Mouse (Mus musculus) lung, adult 2 months (tissue): ENCODE results near the gene Retreg3. TPM values are rescaled to one million over a fixed set of nuclear protein-coding genes. Genes with fewer than 3 reads are reported as not detected.

Experiments
- DNase-seq: peaks from one replicate; pipeline ENCODE4 v3.0.0; 2022
- H3K4me1 ChIP-seq: fragments of 200-500 bp; 2 replicates; pipeline ENCODE4 v1.6.1; 2011; ENCODE audit warnings: low read length; ENCODE audit not compliant: control insufficient read depth, insufficient read depth
- H3K4me3 ChIP-seq: fragments of 200-500 bp; replicated peaks from 2 replicates; pipeline ENCODE3; 2011; ENCODE audit warnings: low read depth, mild to moderate bottlenecking, control low read depth, low read length; ENCODE audit errors: extremely low read depth
- CTCF ChIP-seq: fragments of 200-500 bp; IDR thresholded peaks from 2 replicates; pipeline ENCODE4 v1.5.1; 2011; ENCODE audit warnings: mild to moderate bottlenecking, low read length, control low read depth; ENCODE audit not compliant: insufficient read depth
- POLR2A ChIP-seq: fragments of 200-500 bp; IDR thresholded peaks from 2 replicates; pipeline ENCODE4 v1.6.1; 2011; ENCODE audit warnings: low read depth, mild to moderate bottlenecking, control low read depth, low read length, borderline replicate concordance; ENCODE audit errors: extremely low read depth
- WGBS: fragments of 180-500 bp; shearing (Covaris S2); methylation state at CpG from one replicate; pipeline ENCODE4 v1.1.7; 2018; 5-methylcytosine and 5-hydroxymethylcytosine counted together
- polyA plus RNA-seq: library from polyadenylated mRNA; depleted of rRNA; stranded (reverse); fragments of >200 nt; gene quantifications from 2 replicates; pipeline ENCODE4 v1.2.3, GENCODE M21; 2012

Retreg3 gene
- polyA plus RNA-seq, 1 experiment, result 58.8 TPM

- Histone ChIP-seq H3K4me1 (peaks cover 7% of the 10 kb centered on the region), H3K4me3 (peak overlapping the region; percentile 37)
- TF ChIP-seq CTCF (no peak), POLR2A (no peak)
- 8% methylated on average over 10 of the region's 10 CpGs for WGBS
- DNase-seq, result no peak
Measured at GRCm38 (mm10) chr11:101081659-101082058, 38.0 kb downstream of the Retreg3 start.

DNA sequence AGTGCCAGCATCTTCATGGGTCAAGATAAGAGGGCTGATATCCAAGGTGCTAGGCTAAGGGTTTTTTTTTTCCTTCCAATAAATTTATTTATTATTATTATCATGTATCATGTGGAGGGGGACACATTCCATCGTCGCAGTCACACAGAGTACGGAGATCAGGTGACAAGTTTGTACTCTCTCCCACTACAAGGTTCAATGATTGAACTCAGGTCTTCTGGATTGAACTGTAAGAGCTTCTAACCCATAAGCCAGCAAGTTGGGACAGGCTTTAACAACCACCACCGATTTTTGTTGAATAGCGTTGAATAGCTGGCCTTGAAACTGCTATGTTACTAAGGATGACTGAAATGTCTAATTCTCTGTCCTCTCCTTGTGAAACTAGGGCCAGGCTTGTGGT is 39.3 kb downstream of the Retreg3 start:
- no peak for DNase-seq
- H3K4me3 ChIP-seq, result no peak overlapping the region
- 76% methylated on average over 5 of the region's 5 CpGs for WGBS
- H3K4me1 ChIP-seq, result peaks cover 3% of the 10 kb centered on the region
- no peak for TF ChIP-seq CTCF
- TF ChIP-seq POLR2A, result no peak

GRCm38 (mm10) chr11:101079746-101080145 is 39.9 kb downstream of the Retreg3 start:
- H3K4me3 ChIP-seq, result no peak overlapping the region

DNA sequence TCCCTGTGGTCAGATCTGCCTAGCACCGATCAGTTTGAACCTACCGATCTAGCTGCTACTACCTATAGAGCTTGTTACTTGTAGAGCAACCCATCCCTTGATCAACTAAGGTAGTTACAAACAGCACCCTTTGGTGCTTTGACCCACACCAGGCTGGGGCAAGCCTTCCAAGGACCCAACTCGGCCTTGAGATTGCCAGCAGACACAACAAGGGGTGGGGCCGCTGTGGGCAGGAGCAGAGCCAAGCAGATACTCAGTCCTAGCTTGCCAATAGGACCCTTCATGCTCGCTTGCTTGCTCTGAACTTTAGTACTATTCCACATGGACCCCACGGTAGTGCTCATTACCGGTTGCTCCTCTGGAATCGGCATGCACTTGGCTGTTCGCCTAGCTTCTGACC is 41.6 kb downstream of the Retreg3 start, which contains the start of gene Hsd17b1:
Gene Hsd17b1 (plus strand): TSS at position 291 of the 400 bp plus-strand sequence.
- no peak for DNase-seq
- H3K4me1 ChIP-seq, result peaks cover 2% of the 10 kb centered on the region
- 74% methylated on average over 9 of the region's 9 CpGs for WGBS
- no peak within 1 kb of the TSS for H3K4me3 ChIP-seq
- no peak for TF ChIP-seq CTCF
- no peak for TF ChIP-seq POLR2A

More at GRCm38 (mm10) chr11:101079746-101080145, 39.9 kb downstream of the Retreg3 start:
- 17% methylated on average over 27 of the region's 27 CpGs for WGBS
- DNase-seq, result no peak
- TF ChIP-seq POLR2A (no peak), CTCF (no peak)
- peaks cover 3% of the 10 kb centered on the region for H3K4me1 ChIP-seq

GRCm38 (mm10) chr11:101071810-101072428 is 47.8 kb downstream of the Retreg3 start:
- WGBS, result 80% methylated on average over 14 of the region's 14 CpGs
- TF ChIP-seq CTCF (no peak), POLR2A (no peak)
- H3K4me1 ChIP-seq, result peaks cover 8% of the 10 kb centered on the region
- DNase-seq, result no peak
- no peak overlapping the region for H3K4me3 ChIP-seq

DNA sequence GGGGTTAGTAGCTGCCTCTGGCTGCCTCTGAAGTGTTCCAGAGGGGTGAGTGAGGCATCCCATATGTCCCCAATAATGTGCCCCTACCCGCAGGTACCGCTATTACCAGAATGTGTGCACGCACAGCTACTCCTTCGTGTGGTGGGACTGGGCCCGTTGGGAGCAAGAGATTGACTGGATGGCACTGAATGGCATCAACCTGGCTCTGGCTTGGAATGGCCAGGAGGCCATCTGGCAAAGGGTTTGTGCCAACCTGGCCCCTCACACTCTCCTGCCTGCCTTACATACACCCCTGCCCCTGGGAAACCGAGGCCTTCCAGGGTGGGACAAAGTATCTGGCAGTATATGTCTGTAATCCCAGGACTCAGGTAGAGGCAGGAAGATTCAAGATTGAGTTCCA is 48.7 kb downstream of the Retreg3 start:
- H3K4me3 ChIP-seq, result no peak overlapping the region

GRCm38 (mm10) chr11:101070189-101070527 is 49.5 kb downstream of the Retreg3 start:
- H3K4me1 ChIP-seq, result peaks cover 10% of the 10 kb centered on the region
- TF ChIP-seq POLR2A (no peak), CTCF (no peak)
- WGBS, result under 1% methylated on average over 27 of the region's 36 CpGs
- peak overlapping the region; percentile 75 for H3K4me3 ChIP-seq
- no peak for DNase-seq

More for the DNA sequence above, 48.7 kb downstream of the Retreg3 start:
- WGBS, result 77% methylated on average over 6 of the region's 6 CpGs
- no peak for DNase-seq
- H3K4me1 ChIP-seq, result peaks cover 10% of the 10 kb centered on the region
- TF ChIP-seq POLR2A, result no peak
- TF ChIP-seq CTCF, result no peak

- H3K4me1 ChIP-seq, result peaks cover 11% of the 10 kb centered on the region
- 5% methylated on average over 35 of the region's 35 CpGs for WGBS
- TF ChIP-seq CTCF (no peak), POLR2A (peak; percentile 80; the same call in 1 of the 2 replicates)
- peak; percentile 93 for DNase-seq
- peak within 1 kb of the TSS; percentile 75 for H3K4me3 ChIP-seq
Measured at GRCm38 (mm10) chr11:101069391-101070188, 50.1 kb downstream of the Retreg3 start, which contains the start of gene Naglu. Naglu (plus strand) TSS chr11:101070012.

GRCm38 (mm10) chr11:101066549-101067412 is 52.9 kb downstream of the Retreg3 start:
- 18% methylated on average over 18 of the region's 18 CpGs for WGBS
- Histone ChIP-seq H3K4me1 (peaks cover 37% of the 10 kb centered on the region), H3K4me3 (peak overlapping the region; percentile 35)
- TF ChIP-seq CTCF, result peak; percentile 82
- TF ChIP-seq POLR2A, result no peak
- peak; percentile 83 for DNase-seq
